In the genomic region with DNA sequence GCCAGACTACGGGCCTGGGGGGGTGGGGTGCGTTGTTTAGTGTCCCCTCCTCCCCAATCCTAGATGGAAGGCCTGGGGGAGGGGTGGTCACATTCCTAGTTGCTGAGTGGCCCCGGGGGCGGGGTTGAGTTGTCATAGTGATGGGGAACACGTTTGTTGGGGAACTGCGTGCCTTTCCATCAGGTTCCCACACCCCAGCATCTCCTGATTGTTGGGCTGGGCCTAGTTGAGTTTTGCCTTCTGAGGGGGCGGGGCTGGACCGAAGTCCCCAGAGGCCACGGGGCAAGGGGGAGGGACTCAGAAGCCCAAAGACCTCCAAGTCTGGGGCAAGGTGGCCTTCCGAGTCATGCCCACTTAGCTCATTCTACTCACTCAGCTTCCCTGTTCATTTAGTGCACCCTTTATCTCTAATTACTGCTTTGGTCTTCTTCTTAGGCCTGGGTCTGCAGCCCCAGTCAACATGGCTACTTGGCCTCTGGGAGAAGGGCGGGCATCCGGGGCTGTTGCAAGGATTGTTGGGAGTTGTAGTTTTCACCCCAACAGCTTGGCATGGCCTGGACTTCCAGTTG, we compare ENCODE assay signal across 8 mouse cellular contexts. TPM values are rescaled to one million over a fixed set of nuclear protein-coding genes. Genes with fewer than 3 reads are reported as not detected.
DNase-seq lines count a peak whose midpoint lies in the region; ATAC-seq and TF ChIP-seq lines count a peak whose summit lies in the region.

No protein-coding gene starts in this region.

- H3K4me2 ChIP-seq in liver, embryonic 14.5 days (ENCODE audit: low read depth): peak overlapping the region; percentile 91
- peak overlapping the region; percentile 49 for H3K4me2 ChIP-seq in neural tube, embryonic 11.5 days (ENCODE audit: low read depth)

- peak overlapping the region; percentile 60 for H3K4me3 ChIP-seq in spleen, adult 2 months (ENCODE audit: extremely low read depth, insufficient read depth, insufficient read length)
- peak overlapping the region; percentile 76 for H3K4me3 ChIP-seq in kidney, adult 2 months (ENCODE audit: insufficient read depth, low read depth, low read length)
- peak overlapping the region; percentile 52 to 100 for H3K4me3 ChIP-seq in liver, embryonic 14.5 days (ENCODE audit: insufficient read depth in 1 of 2, low read depth in 2 of 2, low read length in 2 of 2)
- peak overlapping the region; percentile 34 for H3K4me3 ChIP-seq in neural tube, embryonic 11.5 days (ENCODE audit: low read depth, low read length)

- peak; percentile 5; the same call in 1 of the 2 replicates for ATAC-seq in liver, embryonic 14.5 days (ENCODE audit: insufficient read depth)
- peak; percentile 16; the same call in 1 of the 2 replicates for ATAC-seq in neural tube, embryonic 11.5 days (ENCODE audit: insufficient read depth, low FRiP score, low TSS enrichment)

- no peaks in the 10 kb centered on the region for H3K27me3 ChIP-seq in spleen, adult 2 months (ENCODE audit: control insufficient read depth, insufficient read depth, low read length)
- no peaks in the 10 kb centered on the region for H3K27me3 ChIP-seq in kidney, adult 2 months (replicated peaks; ENCODE audit: control insufficient read depth, insufficient read depth, low read length)
- no peaks in the 10 kb centered on the region for H3K27me3 ChIP-seq in liver, embryonic 14.5 days (ENCODE audit: control insufficient read depth, insufficient read depth, low read length)
- no peaks in the 10 kb centered on the region for H3K27me3 ChIP-seq in neural tube, embryonic 11.5 days (ENCODE audit: control insufficient read depth, insufficient read depth, low read length)

- TF ChIP-seq CTCF in spleen, adult 2 months (IDR thresholded peaks at IDR 0.05; ENCODE audit: extremely low read depth, insufficient read depth, insufficient read length, insufficient replicate concordance): no peak
- no peak for TF ChIP-seq CTCF in kidney, adult 2 months (conservative IDR thresholded peaks at IDR 0.05; ENCODE audit: insufficient read depth, insufficient read length, low read depth, low read length)
- no peak for TF ChIP-seq CTCF in liver, embryonic 14.5 days (IDR thresholded peaks at IDR 0.05; ENCODE audit: low read depth)

- H3K4me1 ChIP-seq in spleen, adult 2 months (ENCODE audit: control insufficient read depth, insufficient read depth, insufficient read length): peaks cover 16% of the 10 kb centered on the region; the same call in 1 of the 2 replicates
- peaks cover 28% of the 10 kb centered on the region for H3K4me1 ChIP-seq in kidney, adult 2 months (ENCODE audit: control insufficient read depth, insufficient read depth, low read length)
- peaks cover 51 to 54% of the 10 kb centered on the region in 2 experiments for H3K4me1 ChIP-seq in liver, embryonic 14.5 days (replicated peaks; ENCODE audit: control insufficient read depth in 2 of 2, insufficient read depth in 2 of 2, low read length in 1 of 2)
- peaks cover 20% of the 10 kb centered on the region for H3K4me1 ChIP-seq in neural tube, embryonic 11.5 days (ENCODE audit: control insufficient read depth, insufficient read depth, low read length)

- no peaks in the 10 kb centered on the region for H3K9me3 ChIP-seq in liver, embryonic 14.5 days (ENCODE audit: control insufficient read depth, low read length)
- H3K9me3 ChIP-seq in neural tube, embryonic 11.5 days (ENCODE audit: control insufficient read depth, low read length): no peaks in the 10 kb centered on the region

- H3K36me3 ChIP-seq in spleen, adult 2 months (ENCODE audit: control insufficient read depth, insufficient read depth, low read length): peaks cover 17% of the 10 kb centered on the region
- peaks cover 3% of the 10 kb centered on the region; the same call in 1 of the 2 replicates for H3K36me3 ChIP-seq in kidney, adult 2 months (ENCODE audit: control insufficient read depth, insufficient read depth, low read length)
- peaks cover 33% of the 10 kb centered on the region for H3K36me3 ChIP-seq in liver, embryonic 14.5 days (replicated peaks; ENCODE audit: control insufficient read depth, insufficient read depth, low read depth)
- peaks cover 8% of the 10 kb centered on the region for H3K36me3 ChIP-seq in neural tube, embryonic 11.5 days (ENCODE audit: control insufficient read depth, insufficient read depth, low read length)

- no peak for TF ChIP-seq POLR2A in spleen, adult 2 months (IDR thresholded peaks at IDR 0.05; ENCODE audit: low read depth, low read length)
- TF ChIP-seq POLR2A in kidney, adult 2 months (IDR thresholded peaks at IDR 0.05; ENCODE audit: low read depth, low read length): no peak

- peak overlapping the region; percentile 44 for H3K9ac ChIP-seq in liver, embryonic 14.5 days (replicated peaks)
- H3K9ac ChIP-seq in neural tube, embryonic 11.5 days (ENCODE audit: low read length): peak overlapping the region; percentile 42

- peak overlapping the region; percentile 72 for H3K27ac ChIP-seq in spleen, adult 2 months (ENCODE audit: insufficient read depth, low read length)
- H3K27ac ChIP-seq in kidney, adult 2 months (ENCODE audit: insufficient read depth, low read depth, low read length): peak overlapping the region; percentile 99
- H3K27ac ChIP-seq in liver, embryonic 14.5 days: peak overlapping the region; percentile 89
- peak overlapping the region; percentile 70 for H3K27ac ChIP-seq in neural tube, embryonic 11.5 days (ENCODE audit: low read depth, low read length)

- peak in 1 of 2 experiments; percentile 39 for DNase-seq in spleen, adult 2 months (ENCODE audit: low read depth in 1 of 2, low spot score in 2 of 2)
- DNase-seq in spleen, postnatal 14 days (ENCODE audit: low spot score in 2 of 2): no peak
- peak; percentile 89 for DNase-seq in embryo, embryonic 9.5 days (ENCODE audit: extremely low spot score)
- peak; percentile 86 for DNase-seq in heart, adult 8-10 months (ENCODE audit: low spot score)
- peak; percentile 94 for DNase-seq in kidney, adult 2 months
- DNase-seq in liver, embryonic 14.5 days (ENCODE audit: low read depth in 3 of 3, low spot score in 3 of 3): peak in 1 of 3 experiments; percentile 47
- DNase-seq in neural tube, embryonic 11.5 days (ENCODE audit: low spot score): peak; percentile 77
- DNase-seq in thymus, postnatal 36 days: peak; percentile 19 to 42

- TF ChIP-seq EP300 in liver, embryonic 14.5 days (IDR thresholded peaks at IDR 0.05; ENCODE audit: low read depth): no peak

- WGBS in spleen, adult 2 months: 35% methylated on average over 12 of the region's 12 CpGs
- 3% methylated on average over 12 of the region's 12 CpGs for WGBS in kidney, adult 2 months
- 14% methylated on average over 12 of the region's 12 CpGs for WGBS in liver, embryonic 14.5 days (ENCODE audit: insufficient replicate concordance)
- 4% methylated on average over 12 of the region's 12 CpGs for WGBS in neural tube, embryonic 11.5 days

RNA-seq across cellular contexts. Expression of gene Hdgf, which starts 4.5 kb away (rescaled TPM):
- 43.6 and 50.0 TPM in 2 replicates for polyA plus RNA-seq in spleen, adult 2 months (2012; rRNA removed)
- total RNA-seq in heart, adult 8-10 months (2022): 100 to 1,000 TPM; 109 to 118 (median 117) TPM
- polyA plus RNA-seq in kidney, adult 2 months (2012; rRNA removed): 104 and 113 TPM in 2 replicates
- 108 and 167 TPM in 2 replicates for polyA plus RNA-seq in liver, embryonic 14.5 days (2012; rRNA removed)
- polyA plus RNA-seq in liver, embryonic 14.5 days (2014; fragmentation: Nextera tagmentation; extraction: Ambion mirVana): 204 and 256 TPM in 2 replicates
- polyA plus RNA-seq in neural tube, embryonic 11.5 days (2014; fragmentation: Nextera tagmentation; extraction: Ambion mirVana): 256 and 261 TPM in 2 replicates

RNA-seq across cellular contexts. Expression of gene Mrpl24, which starts 8.6 kb away (rescaled TPM):
- polyA plus RNA-seq in spleen, adult 2 months (2012; rRNA removed): 24.3 and 34.6 TPM in 2 replicates
- 10 to 100 TPM; 73.5 to 80.6 (median 77.1) TPM for total RNA-seq in heart, adult 8-10 months (2022)
- polyA plus RNA-seq in kidney, adult 2 months (2012; rRNA removed): 71.9 and 100 TPM in 2 replicates
- polyA plus RNA-seq in liver, embryonic 14.5 days (2012; rRNA removed): 43.9 and 50.1 TPM in 2 replicates
- polyA plus RNA-seq in liver, embryonic 14.5 days (2014; fragmentation: Nextera tagmentation; extraction: Ambion mirVana): 37.9 and 43.4 TPM in 2 replicates
- 76.1 and 79.2 TPM in 2 replicates for polyA plus RNA-seq in neural tube, embryonic 11.5 days (2014; fragmentation: Nextera tagmentation; extraction: Ambion mirVana)

RNA-seq across cellular contexts. Expression of gene Isg20l2, which starts 19.5 kb away (rescaled TPM):
- polyA plus RNA-seq in spleen, adult 2 months (2012; rRNA removed): 14.3 and 17.4 TPM in 2 replicates
- 1 to 10 TPM; 9.0 to 9.8 (median 9.7) TPM for total RNA-seq in heart, adult 8-10 months (2022)
- 11.0 and 11.5 TPM in 2 replicates for polyA plus RNA-seq in kidney, adult 2 months (2012; rRNA removed)
- polyA plus RNA-seq in liver, embryonic 14.5 days (2012; rRNA removed): 9.3 and 14.8 TPM in 2 replicates
- 9.7 and 11.0 TPM in 2 replicates for polyA plus RNA-seq in liver, embryonic 14.5 days (2014; fragmentation: Nextera tagmentation; extraction: Ambion mirVana)
- 52.3 and 53.9 TPM in 2 replicates for polyA plus RNA-seq in neural tube, embryonic 11.5 days (2014; fragmentation: Nextera tagmentation; extraction: Ambion mirVana)

RNA-seq across cellular contexts. Expression of gene Rrnad1, which starts 19.9 kb away (rescaled TPM):
- 35.6 and 36.7 TPM in 2 replicates for polyA plus RNA-seq in spleen, adult 2 months (2012; rRNA removed)
- total RNA-seq in heart, adult 8-10 months (2022): 1 to 10 TPM; 4.6 to 6.7 (median 5.3) TPM
- polyA plus RNA-seq in kidney, adult 2 months (2012; rRNA removed): 19.3 and 27.3 TPM in 2 replicates
- polyA plus RNA-seq in liver, embryonic 14.5 days (2012; rRNA removed): 8.9 and 9.2 TPM in 2 replicates
- polyA plus RNA-seq in liver, embryonic 14.5 days (2014; fragmentation: Nextera tagmentation; extraction: Ambion mirVana): 3.5 and 3.6 TPM in 2 replicates
- 14.5 and 16.9 TPM in 2 replicates for polyA plus RNA-seq in neural tube, embryonic 11.5 days (2014; fragmentation: Nextera tagmentation; extraction: Ambion mirVana)

RNA-seq across cellular contexts. Expression of gene Prcc, which starts 25.2 kb away (rescaled TPM):
- 23.3 and 23.4 TPM in 2 replicates for polyA plus RNA-seq in spleen, adult 2 months (2012; rRNA removed)
- 10 to 100 TPM; 40.7 to 49.8 (median 45.6) TPM for total RNA-seq in heart, adult 8-10 months (2022)
- polyA plus RNA-seq in kidney, adult 2 months (2012; rRNA removed): 36.3 and 37.3 TPM in 2 replicates
- polyA plus RNA-seq in liver, embryonic 14.5 days (2012; rRNA removed): 14.8 and 15.4 TPM in 2 replicates
- polyA plus RNA-seq in liver, embryonic 14.5 days (2014; fragmentation: Nextera tagmentation; extraction: Ambion mirVana): 5.0 and 6.7 TPM in 2 replicates
- polyA plus RNA-seq in neural tube, embryonic 11.5 days (2014; fragmentation: Nextera tagmentation; extraction: Ambion mirVana): 17.8 and 20.3 TPM in 2 replicates

Comparison
In these comparisons a context has a peak if more than half of its experiments do, and no peak if none do; other contexts are left out.
1. DNase-seq: peak in embryo, embryonic 9.5 days (single experiment), heart, adult 8-10 months (single experiment), kidney, adult 2 months (single experiment), neural tube, embryonic 11.5 days (single experiment) and thymus, postnatal 36 days (2 of 2); none in spleen, postnatal 14 days (0 of 2).
2. Peak in every context shown above with its lines, with median percentiles within 50 percentile points of each other: H3K27ac ChIP-seq and H3K4me3 ChIP-seq.